Mouse (Mus musculus): ENCODE measurements around the gene Abcb5. TPM values are rescaled to one million over a fixed set of nuclear protein-coding genes. Genes with fewer than 3 reads are reported as not detected.
"Not testable (repeated sequence)": the region's sequence is repeated elsewhere in the genome, so short reads cannot be mapped to it uniquely, and the experiment has no call there.

The Abcb5 gene
- polyA plus RNA-seq (2015; fragmentation: Nextera tagmentation; extraction: Ambion mirVana): not detected in 2 replicates

DNA sequence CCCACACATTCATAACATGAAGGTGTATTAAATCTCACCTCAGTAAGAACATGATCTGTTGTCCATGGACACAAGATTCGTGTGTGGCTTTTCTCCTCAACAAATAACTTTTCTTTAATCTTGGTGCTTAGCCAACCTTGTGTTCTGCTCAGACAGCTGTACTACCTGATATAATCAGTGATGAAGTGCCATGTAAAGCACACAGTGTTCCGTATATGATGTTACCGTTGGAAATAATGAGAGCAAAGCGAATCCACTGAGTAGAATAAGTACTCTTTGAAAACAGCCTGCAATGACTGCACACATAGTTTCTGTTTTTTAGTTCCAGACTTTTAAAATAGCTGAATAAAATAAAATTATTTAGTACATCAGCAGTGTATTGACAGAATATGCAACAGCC, at the start of gene Abcb5:
Gene Abcb5, minus strand, starts transcription at position 101 of the 400 bp plus-strand sequence.
- H3K9ac ChIP-seq: no peak within 1 kb of the TSS
- H3K36me3 ChIP-seq: no peaks in the 10 kb centered on the region
- no peaks in the 10 kb centered on the region for H3K27me3 ChIP-seq (replicated peaks)
- H3K27ac ChIP-seq: no peak within 1 kb of the TSS
- H3K4me3 ChIP-seq (replicated peaks): no peak within 1 kb of the TSS
- ATAC-seq: no peak
- H3K9me3 ChIP-seq: no peaks in the 10 kb centered on the region
- H3K4me1 ChIP-seq (replicated peaks): no peaks in the 10 kb centered on the region
- no peak within 1 kb of the TSS for H3K4me2 ChIP-seq (replicated peaks)
- WGBS: 81% methylated on average over 4 of the region's 4 CpGs

DNA sequence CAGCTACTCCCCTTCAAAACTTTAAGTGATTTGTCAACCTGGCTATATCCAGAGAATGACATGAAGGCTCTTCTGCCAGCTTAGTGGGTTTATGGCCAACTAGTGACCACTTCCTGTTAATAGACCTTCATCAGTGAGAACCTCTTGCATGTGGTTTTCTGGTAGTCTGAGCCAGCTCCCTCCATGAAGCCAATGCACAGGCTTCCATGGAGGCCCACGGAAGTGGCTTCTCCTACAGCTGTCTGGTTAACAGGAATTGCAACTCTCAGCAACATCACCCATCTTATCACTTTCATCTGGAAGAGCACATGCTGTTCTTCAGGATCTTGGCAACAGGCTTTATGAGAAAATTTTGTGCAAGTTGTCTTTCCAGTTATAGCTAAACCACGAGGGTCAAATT, 33.0 kb upstream of the Abcb5 start:
- H3K27me3 ChIP-seq (replicated peaks): no peaks in the 10 kb centered on the region
- no peak for ATAC-seq
- H3K36me3 ChIP-seq: no peaks in the 10 kb centered on the region
- WGBS: 74% methylated on average over 2 of the region's 2 CpGs
- H3K4me1 ChIP-seq (replicated peaks): no peaks in the 10 kb centered on the region
- no peaks in the 10 kb centered on the region for H3K9me3 ChIP-seq
- no peak overlapping the region for H3K27ac ChIP-seq
- no peak overlapping the region for H3K4me3 ChIP-seq (replicated peaks)
- H3K9ac ChIP-seq: no peak overlapping the region
- no peak overlapping the region for H3K4me2 ChIP-seq (replicated peaks)

DNA sequence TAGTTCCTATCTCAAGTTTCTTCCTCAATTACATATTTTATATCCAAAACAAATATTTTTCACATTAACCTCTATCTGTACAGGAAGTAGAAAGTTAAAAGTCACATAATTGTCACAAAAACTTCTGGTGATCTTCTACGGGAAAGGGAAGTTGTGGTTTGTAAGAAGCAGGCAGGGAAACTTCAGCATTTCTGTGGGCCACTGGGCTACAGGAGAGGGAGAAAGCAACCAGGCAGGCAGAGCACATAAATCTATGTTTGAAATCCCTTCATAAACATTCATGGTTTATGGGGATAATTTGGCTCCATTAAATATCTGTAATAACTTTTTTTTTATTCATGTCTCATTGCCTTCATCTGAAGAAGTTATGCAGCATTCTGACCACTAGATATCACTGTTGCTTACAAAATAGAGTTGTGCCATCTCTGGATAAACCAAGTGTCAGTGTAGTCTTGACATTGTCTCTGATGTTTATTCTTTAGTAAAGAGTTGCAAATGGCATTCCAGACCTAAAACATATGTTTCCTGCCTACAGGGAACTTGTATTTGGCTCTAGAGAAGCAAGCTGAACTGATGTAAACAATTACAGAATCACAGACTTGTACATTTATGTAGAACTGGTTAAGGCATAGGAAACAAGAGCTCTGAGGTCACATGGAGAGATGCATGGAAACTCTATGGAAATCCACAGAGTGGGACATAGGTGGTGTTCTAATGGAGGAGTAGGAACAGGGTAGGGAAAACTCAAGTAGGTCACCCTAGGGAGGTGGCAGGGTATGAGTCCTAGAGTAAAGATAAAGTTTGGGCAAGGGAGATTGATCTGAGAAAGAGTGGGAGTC, 28.3 kb upstream of the Abcb5 start:
- no peak overlapping the region for H3K27ac ChIP-seq
- ATAC-seq: peak; percentile 36; the same call in 1 of the 2 replicates
- H3K4me1 ChIP-seq (replicated peaks): no peaks in the 10 kb centered on the region
- H3K9ac ChIP-seq: no peak overlapping the region
- H3K36me3 ChIP-seq: no peaks in the 10 kb centered on the region
- no peak overlapping the region for H3K4me2 ChIP-seq (replicated peaks)
- no peak overlapping the region for H3K4me3 ChIP-seq (replicated peaks)
- 67% methylated on average over 1 of the region's 1 CpGs for WGBS
- H3K27me3 ChIP-seq (replicated peaks): no peaks in the 10 kb centered on the region
- no peaks in the 10 kb centered on the region for H3K9me3 ChIP-seq

DNA sequence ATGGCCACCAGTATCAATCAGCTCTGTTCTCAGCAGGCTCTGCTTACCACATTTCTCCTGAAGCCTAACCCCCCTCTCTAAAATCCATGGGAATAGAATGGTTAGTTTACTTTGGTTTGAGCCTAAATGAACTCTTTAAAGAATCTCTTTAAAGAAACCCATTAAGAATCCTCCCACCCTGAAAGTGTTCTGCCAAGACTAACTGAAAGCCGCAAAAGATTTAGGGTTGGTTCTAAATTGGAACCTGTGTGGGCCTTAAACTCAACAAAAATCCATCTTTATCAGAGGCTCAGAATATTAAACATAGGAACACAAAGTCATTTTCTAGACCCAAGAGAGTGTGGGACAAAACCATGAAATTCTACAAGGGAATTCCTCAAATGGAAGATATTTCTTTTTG, 18.6 kb upstream of the Abcb5 start:
- H3K9ac ChIP-seq: no peak overlapping the region
- WGBS: 67% methylated on average over 1 of the region's 1 CpGs
- ATAC-seq: no peak
- no peak overlapping the region for H3K4me3 ChIP-seq (replicated peaks)
- H3K9me3 ChIP-seq: no peaks in the 10 kb centered on the region
- no peaks in the 10 kb centered on the region for H3K4me1 ChIP-seq (replicated peaks)
- no peaks in the 10 kb centered on the region for H3K36me3 ChIP-seq
- no peak overlapping the region for H3K4me2 ChIP-seq (replicated peaks)
- H3K27me3 ChIP-seq (replicated peaks): no peaks in the 10 kb centered on the region
- no peak overlapping the region for H3K27ac ChIP-seq

DNA sequence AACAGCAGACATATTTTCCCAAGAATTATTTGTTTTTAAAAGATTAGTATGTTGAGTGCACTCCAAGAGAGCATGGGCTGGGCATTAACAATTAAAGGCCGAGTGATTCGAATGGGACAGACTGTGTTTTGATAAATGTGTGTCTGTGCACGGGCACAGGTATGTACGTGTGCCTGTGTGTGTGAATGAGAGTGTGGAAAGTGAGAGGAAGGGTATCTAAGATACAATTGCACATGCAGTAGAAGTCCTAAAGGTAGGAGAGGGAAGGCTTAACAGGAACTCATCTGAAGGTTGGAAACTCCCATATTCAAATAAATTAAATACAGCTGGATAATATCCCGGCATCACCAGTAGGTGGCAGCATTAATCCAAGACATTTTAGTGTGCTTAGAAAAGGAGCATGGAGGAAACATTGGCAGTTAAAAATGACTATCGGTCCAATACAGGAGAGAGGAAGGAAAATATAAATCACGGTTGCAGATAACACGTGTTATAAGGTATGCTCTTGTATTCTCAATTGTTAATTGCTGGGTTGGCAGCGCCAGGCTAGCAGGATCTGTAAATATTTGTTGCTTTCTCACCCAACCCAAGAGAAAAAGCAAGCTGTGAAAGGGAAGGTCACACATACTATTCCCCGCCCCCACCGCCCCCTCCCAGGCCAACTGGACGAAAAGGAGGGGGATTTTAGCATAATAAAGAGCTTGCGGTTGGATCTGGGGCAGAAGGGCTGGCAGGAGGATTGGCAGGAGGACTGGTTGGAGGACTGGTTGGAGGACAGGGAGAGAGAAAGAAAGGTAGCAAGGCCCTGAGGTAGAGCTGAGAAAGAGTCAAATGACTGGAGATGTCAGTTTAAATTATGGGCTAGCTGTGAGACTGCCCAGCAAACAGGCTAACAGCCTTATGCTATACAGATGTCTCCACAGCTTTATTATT, 35.6 kb downstream of the Abcb5 start:
- Histone ChIP-seq H3K4me1 (replicated peaks) (no peaks in the 10 kb centered on the region), H3K36me3 (no peaks in the 10 kb centered on the region), H3K4me3 (replicated peaks) (no peak overlapping the region), H3K9ac (no peak overlapping the region), H3K9me3 (no peaks in the 10 kb centered on the region), H3K4me2 (replicated peaks) (peak overlapping the region; percentile 22; the same call in 1 of the 2 replicates), H3K27me3 (replicated peaks) (no peaks in the 10 kb centered on the region), H3K27ac (no peak overlapping the region)
- 23% methylated on average over 13 of the region's 13 CpGs for WGBS
- peak; percentile 86 for ATAC-seq

DNA sequence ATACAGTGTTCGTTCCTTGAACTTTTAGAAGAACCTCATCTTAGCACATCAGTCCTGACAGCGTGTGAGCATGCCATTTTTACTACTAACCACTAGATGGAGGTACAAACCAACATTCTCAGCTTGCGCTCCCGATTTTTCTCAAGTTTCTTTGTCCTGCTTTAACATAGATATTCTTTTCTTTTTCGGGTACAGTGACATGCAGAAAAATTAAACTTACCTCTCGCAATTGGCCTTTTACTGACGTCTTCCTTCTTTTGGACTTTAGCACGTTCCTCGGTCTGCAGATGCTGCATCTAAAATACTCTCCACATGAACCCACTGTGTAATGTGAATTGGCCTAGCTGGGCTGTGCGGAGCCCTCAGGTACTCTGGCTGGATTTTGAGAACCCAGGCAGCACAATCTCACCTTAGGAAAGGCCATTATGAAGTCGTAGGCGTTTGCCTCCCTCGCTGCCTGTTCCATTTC, 39.4 kb downstream of the Abcb5 start:
- H3K9me3 ChIP-seq: no peaks in the 10 kb centered on the region
- H3K9ac ChIP-seq: no peak overlapping the region
- no peak overlapping the region for H3K27ac ChIP-seq
- no peaks in the 10 kb centered on the region for H3K4me1 ChIP-seq (replicated peaks)
- no peaks in the 10 kb centered on the region for H3K36me3 ChIP-seq
- WGBS: 18% methylated on average over 13 of the region's 13 CpGs
- H3K4me2 ChIP-seq (replicated peaks): peak overlapping the region; percentile 20; the same call in 1 of the 2 replicates
- H3K4me3 ChIP-seq (replicated peaks): no peak overlapping the region
- H3K27me3 ChIP-seq (replicated peaks): no peaks in the 10 kb centered on the region
- peak; percentile 61; the same call in 1 of the 2 replicates for ATAC-seq

DNA sequence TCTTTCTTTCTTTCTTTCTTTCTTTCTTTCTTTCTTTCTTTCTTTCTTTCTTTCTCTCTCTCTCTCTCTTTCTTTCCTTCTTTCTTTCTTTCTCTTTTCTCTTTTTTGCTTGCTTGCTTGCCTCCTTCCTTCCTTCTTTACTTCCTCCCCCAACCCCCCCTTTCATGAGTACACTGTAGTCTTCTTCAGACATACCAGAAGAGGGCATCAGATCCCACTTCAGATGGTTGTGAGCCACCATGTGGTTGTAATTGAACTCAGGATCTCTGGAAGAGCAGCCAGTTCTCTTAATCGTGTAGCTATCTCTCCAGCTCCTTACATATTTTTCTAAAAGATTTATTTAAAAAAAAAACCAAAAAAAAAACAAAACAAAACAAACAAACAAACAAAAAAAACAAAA, 42.3 kb downstream of the Abcb5 start:
- H3K27me3 ChIP-seq (replicated peaks); H3K9ac ChIP-seq; H3K36me3 ChIP-seq; ATAC-seq; H3K4me3 ChIP-seq (replicated peaks); H3K9me3 ChIP-seq; H3K4me2 ChIP-seq (replicated peaks); H3K4me1 ChIP-seq (replicated peaks); H3K27ac ChIP-seq: not testable (repeated sequence)
- WGBS: 40% methylated on average over 1 of the region's 1 CpGs

DNA sequence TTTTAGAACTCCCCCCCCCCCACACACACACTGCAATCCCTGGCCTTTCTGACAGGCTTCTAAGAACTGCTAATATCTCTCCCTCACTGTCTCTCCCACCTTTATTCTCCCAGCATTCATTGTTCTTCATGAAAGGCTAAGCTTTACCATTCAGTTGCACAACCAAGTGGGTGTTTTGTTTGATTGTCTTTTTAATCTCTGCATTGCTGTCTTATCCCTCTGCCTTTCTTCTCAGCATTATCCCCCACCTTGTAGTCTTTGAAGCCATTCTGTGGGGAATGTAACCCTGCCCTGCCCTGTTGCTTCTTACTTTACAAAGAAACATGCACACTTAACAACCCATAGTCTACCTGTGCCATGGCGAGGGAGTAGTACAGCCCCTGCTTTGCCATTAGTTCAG, 48.5 kb downstream of the Abcb5 start:
- no peaks in the 10 kb centered on the region for H3K27me3 ChIP-seq (replicated peaks)
- H3K4me1 ChIP-seq (replicated peaks): no peaks in the 10 kb centered on the region
- no peaks in the 10 kb centered on the region for H3K9me3 ChIP-seq
- H3K36me3 ChIP-seq: no peaks in the 10 kb centered on the region
- 80% methylated on average over 1 of the region's 1 CpGs for WGBS
- no peak overlapping the region for H3K4me2 ChIP-seq (replicated peaks)
- H3K4me3 ChIP-seq (replicated peaks): no peak overlapping the region
- H3K9ac ChIP-seq: no peak overlapping the region
- H3K27ac ChIP-seq: no peak overlapping the region
- ATAC-seq: no peak

DNA sequence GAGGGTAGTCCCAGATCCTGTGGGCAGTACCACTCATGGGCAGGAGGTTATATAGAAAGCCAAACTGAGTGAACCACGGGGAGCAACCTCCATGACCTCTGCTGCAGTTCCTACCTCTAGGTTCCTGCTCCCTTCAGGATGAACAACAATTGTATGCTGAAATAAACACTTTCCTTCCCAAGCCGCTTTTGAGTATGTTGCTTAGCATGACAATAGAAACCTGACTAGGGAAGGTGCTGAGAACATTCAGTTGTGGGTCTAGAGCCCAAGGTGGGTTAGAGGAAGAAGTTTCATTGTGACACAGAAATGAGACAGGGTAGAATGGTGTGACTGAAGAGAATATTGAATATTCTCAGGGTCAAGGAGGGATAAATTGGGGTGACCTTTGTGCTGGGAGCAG, 55.9 kb downstream of the Abcb5 start:
- no peak overlapping the region for H3K9ac ChIP-seq
- no peak overlapping the region for H3K4me2 ChIP-seq (replicated peaks)
- H3K27me3 ChIP-seq (replicated peaks): no peaks in the 10 kb centered on the region
- H3K4me3 ChIP-seq (replicated peaks): no peak overlapping the region
- no peak for ATAC-seq
- 74% methylated on average over 2 of the region's 2 CpGs for WGBS
- no peaks in the 10 kb centered on the region for H3K9me3 ChIP-seq
- no peak overlapping the region for H3K27ac ChIP-seq
- no peaks in the 10 kb centered on the region for H3K36me3 ChIP-seq
- no peaks in the 10 kb centered on the region for H3K4me1 ChIP-seq (replicated peaks)

DNA sequence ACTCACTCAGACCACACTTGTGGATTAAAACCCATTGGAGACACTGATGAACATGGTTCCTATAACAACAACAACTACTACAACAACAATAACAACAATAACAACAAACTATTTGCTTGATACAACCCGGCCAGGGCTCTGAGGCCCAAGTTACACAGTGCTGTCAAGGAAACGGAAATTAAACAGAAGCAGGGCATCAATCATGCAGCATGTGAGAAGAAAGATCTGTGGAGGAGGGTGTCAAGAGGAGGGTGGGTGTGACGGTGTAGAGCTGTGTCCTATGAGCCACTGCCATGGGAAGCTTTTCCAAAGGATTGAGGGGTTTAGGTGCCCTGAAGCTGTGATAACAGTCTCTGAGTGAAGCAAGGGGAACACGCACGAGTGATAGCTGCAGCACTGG, 64.0 kb downstream of the Abcb5 start:
- WGBS: 47% methylated on average over 5 of the region's 5 CpGs
- Histone ChIP-seq H3K27ac (no peak overlapping the region), H3K4me1 (replicated peaks) (no peaks in the 10 kb centered on the region), H3K9ac (no peak overlapping the region), H3K27me3 (replicated peaks) (no peaks in the 10 kb centered on the region), H3K4me2 (replicated peaks) (no peak overlapping the region), H3K4me3 (replicated peaks) (no peak overlapping the region), H3K9me3 (no peaks in the 10 kb centered on the region), H3K36me3 (no peaks in the 10 kb centered on the region)
- ATAC-seq: no peak

DNA sequence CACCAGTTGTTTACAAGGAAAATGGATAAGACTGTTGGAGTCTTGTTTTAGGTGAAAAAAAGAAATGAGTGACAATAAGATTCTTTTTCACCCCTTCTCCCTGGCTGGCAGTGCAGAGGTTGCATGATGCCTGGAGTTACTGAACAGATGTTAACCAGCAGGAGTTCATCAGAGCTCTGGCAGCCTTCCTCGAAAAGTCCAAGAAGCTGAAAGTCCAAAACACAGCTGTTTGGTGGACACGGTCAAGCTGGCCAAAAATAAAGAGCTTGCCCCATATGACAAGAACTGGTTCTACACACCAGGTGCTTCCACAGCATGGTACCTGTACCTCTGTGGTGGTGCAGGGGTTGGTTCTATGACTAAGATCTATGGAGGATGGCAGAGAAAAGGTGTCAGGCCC, 78.3 kb downstream of the Abcb5 start:
- ATAC-seq: no peak
- no peaks in the 10 kb centered on the region for H3K9me3 ChIP-seq
- H3K4me3 ChIP-seq (replicated peaks): no peak overlapping the region
- WGBS: 51% methylated on average over 2 of the region's 2 CpGs
- no peak overlapping the region for H3K9ac ChIP-seq
- H3K27me3 ChIP-seq (replicated peaks): no peaks in the 10 kb centered on the region
- no peak overlapping the region for H3K4me2 ChIP-seq (replicated peaks)
- no peaks in the 10 kb centered on the region for H3K36me3 ChIP-seq
- no peak overlapping the region for H3K27ac ChIP-seq
- no peaks in the 10 kb centered on the region for H3K4me1 ChIP-seq (replicated peaks)

DNA sequence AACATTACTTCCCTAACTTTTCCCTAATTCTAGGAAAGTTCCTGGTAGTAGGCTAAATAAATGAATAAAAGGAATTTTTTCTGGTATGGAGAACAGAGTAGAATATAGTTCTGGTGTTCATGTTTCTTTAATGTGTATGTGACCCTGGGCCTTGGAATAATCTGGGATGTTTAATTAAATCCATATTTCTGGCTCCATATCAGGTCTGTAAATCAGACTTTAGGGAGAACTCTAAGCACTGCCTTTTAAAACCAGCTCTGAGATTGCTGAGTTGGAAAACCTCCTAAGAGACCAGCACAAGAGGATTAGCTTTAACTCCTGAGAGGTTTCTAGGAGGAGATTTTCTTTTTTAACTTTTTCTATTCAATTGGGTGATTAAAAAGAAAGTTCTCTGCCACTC, 83.4 kb downstream of the Abcb5 start:
- Histone ChIP-seq H3K27ac (no peak overlapping the region), H3K4me2 (replicated peaks) (no peak overlapping the region), H3K9ac (no peak overlapping the region), H3K27me3 (replicated peaks) (no peaks in the 10 kb centered on the region), H3K4me3 (replicated peaks) (no peak overlapping the region), H3K9me3 (no peaks in the 10 kb centered on the region), H3K4me1 (replicated peaks) (no peaks in the 10 kb centered on the region), H3K36me3 (no peaks in the 10 kb centered on the region)
- ATAC-seq: no peak
